14 mouse cellular contexts compared by ENCODE assay signal in genomic region chr6:89084437-89084836, GRCm38 (mm10).
DNase-seq lines count a peak whose midpoint lies in the region; ATAC-seq and TF ChIP-seq lines count a peak whose summit lies in the region.
"Had no signal": no experiment of that assay in that cellular context is flagged by ENCODE, and none has a peak within 500 bp of the region (broad histone marks: within the 10 kb centered on the region; RNA-seq: fewer than 3 reads in every experiment).

No protein-coding gene starts in this region.

- no peak overlapping the region for H3K4me3 ChIP-seq in limb, embryonic 11.5 days (ENCODE audit: low read depth, low read length)
- no peak overlapping the region for H3K4me3 ChIP-seq in limb, embryonic 10.5 days
- H3K4me3 ChIP-seq: embryonic facial prominence, embryonic 12.5 days; hindbrain, embryonic 13.5 days; megakaryocyte, embryonic 14.5 days; neural tube, embryonic 15.5 days had no signal

- ATAC-seq in CD4-positive, CD25-positive, alpha-beta regulatory T cell, adult 4 months: no peak
- ATAC-seq in limb, embryonic 11.5 days (ENCODE audit: insufficient number of reproducible peaks, low FRiP score, low TSS enrichment, low read depth): no peak
- no peak for ATAC-seq in Patski

- no peaks in the 10 kb centered on the region for H3K27me3 ChIP-seq in limb, embryonic 11.5 days (ENCODE audit: control insufficient read depth, insufficient read depth, low read length)
- no peaks in the 10 kb centered on the region for H3K27me3 ChIP-seq in limb, embryonic 10.5 days (ENCODE audit: low read depth, poor library complexity, severe bottlenecking)
- H3K27me3 ChIP-seq in Patski: peaks cover 7% of the 10 kb centered on the region
- H3K27me3 ChIP-seq: embryonic facial prominence, embryonic 12.5 days; hindbrain, embryonic 13.5 days; neural tube, embryonic 15.5 days had no signal

- no peak overlapping the region for H3K4me2 ChIP-seq in limb, embryonic 11.5 days (ENCODE audit: low read depth, severe bottlenecking)
- H3K4me2 ChIP-seq: embryonic facial prominence, embryonic 12.5 days; hindbrain, embryonic 13.5 days; neural tube, embryonic 15.5 days had no signal

- WGBS in limb, embryonic 11.5 days: 97% methylated on average over 3 of the region's 3 CpGs
- 94% methylated on average over 3 of the region's 3 CpGs for WGBS in limb, embryonic 10.5 days

- POLR2A ChIA-PET in Patski (lab: Charles Lee): no interaction called here

- TF ChIP-seq CTCF in Patski (IDR thresholded peaks at IDR 0.05): peak; percentile 44

- no peaks in the 10 kb centered on the region for H3K36me3 ChIP-seq in limb, embryonic 11.5 days (ENCODE audit: control insufficient read depth, insufficient read depth, low read length)
- no peaks in the 10 kb centered on the region for H3K36me3 ChIP-seq in limb, embryonic 10.5 days
- H3K36me3 ChIP-seq: embryonic facial prominence, embryonic 12.5 days; hindbrain, embryonic 13.5 days; neural tube, embryonic 15.5 days had no signal

- peak; percentile 28 for DNase-seq in CD4-positive, CD25-positive, alpha-beta regulatory T cell, adult 2 months (ENCODE audit: low read depth, low spot score)
- DNase-seq in limb, embryonic 11.5 days (ENCODE audit: low spot score): peak; percentile 25
- DNase-seq in limb, embryonic 10.5 days (ENCODE audit: low spot score): no peak
- DNase-seq in 3T3-L1 (ENCODE audit: low read depth, low spot score): peak; percentile 29
- no peak for DNase-seq in Patski (ENCODE audit: low read depth, low spot score)
- DNase-seq in cerebellum, postnatal 25 days: no peak
- no peak for DNase-seq in spleen, adult 12 weeks (ENCODE audit: low spot score)
- DNase-seq: adrenal gland, postnatal 14 days; cerebellum, postnatal 36 days had no signal

- no peak overlapping the region for H3K9ac ChIP-seq in limb, embryonic 11.5 days (ENCODE audit: low read length)
- H3K9ac ChIP-seq: embryonic facial prominence, embryonic 12.5 days; hindbrain, embryonic 13.5 days; neural tube, embryonic 15.5 days had no signal

- in situ Hi-C loops in Patski (cut with MboI; ENCODE audit: low pct_unique_long_range_greater_than_20kb): no loop called here

- no peaks in the 10 kb centered on the region for H3K9me3 ChIP-seq in limb, embryonic 11.5 days (ENCODE audit: control insufficient read depth, low read length)
- H3K9me3 ChIP-seq in limb, embryonic 10.5 days (replicated peaks): no peaks in the 10 kb centered on the region
- H3K9me3 ChIP-seq: hindbrain, embryonic 13.5 days; neural tube, embryonic 15.5 days had no signal

- no peak overlapping the region for H3K27ac ChIP-seq in limb, embryonic 11.5 days (replicated peaks; ENCODE audit: low read depth, low read length)
- H3K27ac ChIP-seq in limb, embryonic 10.5 days: no peak overlapping the region
- H3K27ac ChIP-seq: embryonic facial prominence, embryonic 12.5 days; hindbrain, embryonic 13.5 days; neural tube, embryonic 15.5 days had no signal

- CTCF ChIA-PET in Patski (lab: Charles Lee): no interaction called here

- H3K4me1 ChIP-seq in limb, embryonic 11.5 days (ENCODE audit: control insufficient read depth, insufficient read depth, low read length): no peaks in the 10 kb centered on the region
- no peaks in the 10 kb centered on the region for H3K4me1 ChIP-seq in limb, embryonic 10.5 days
- H3K4me1 ChIP-seq: embryonic facial prominence, embryonic 12.5 days; hindbrain, embryonic 13.5 days; megakaryocyte, embryonic 14.5 days; neural tube, embryonic 15.5 days had no signal

Comparison
In these comparisons a context has a peak if more than half of its experiments do, and no peak if none do; other contexts are left out.
1. DNase-seq: peak in CD4-positive, CD25-positive, alpha-beta regulatory T cell, adult 2 months (single experiment), limb, embryonic 11.5 days (single experiment) and 3T3-L1 (single experiment); none in limb, embryonic 10.5 days (single experiment), Patski (single experiment), cerebellum, postnatal 25 days (0 of 2) and spleen, adult 12 weeks (single experiment).